Mouse (Mus musculus): Measurements from ENCODE around the gene Exoc3l. TPM values are rescaled to one million over a fixed set of nuclear protein-coding genes. Genes with fewer than 3 reads are reported as not detected.

The Exoc3l gene
- 16.0 and 20.2 TPM in 2 replicates for total RNA-seq (2021)
- long read RNA-seq, experiment 1, transcript Exoc3l-201 (14 exons, 2,497 nt), result major isoform, 15 of 51 reads
- long read RNA-seq, experiment 1, partial matches to known transcripts, result 8 of 51 reads
- long read RNA-seq, experiment 1, other reads (novel, unspliced or antisense), result 25 of 51 reads
- long read RNA-seq, experiment 2, transcript Exoc3l-201 (14 exons, 2,497 nt), result major isoform, 10 of 32 reads
- long read RNA-seq, experiment 2, partial matches to known transcripts, result 6 of 32 reads
- long read RNA-seq, experiment 2, other reads (novel, unspliced or antisense), result 12 of 32 reads

DNA sequence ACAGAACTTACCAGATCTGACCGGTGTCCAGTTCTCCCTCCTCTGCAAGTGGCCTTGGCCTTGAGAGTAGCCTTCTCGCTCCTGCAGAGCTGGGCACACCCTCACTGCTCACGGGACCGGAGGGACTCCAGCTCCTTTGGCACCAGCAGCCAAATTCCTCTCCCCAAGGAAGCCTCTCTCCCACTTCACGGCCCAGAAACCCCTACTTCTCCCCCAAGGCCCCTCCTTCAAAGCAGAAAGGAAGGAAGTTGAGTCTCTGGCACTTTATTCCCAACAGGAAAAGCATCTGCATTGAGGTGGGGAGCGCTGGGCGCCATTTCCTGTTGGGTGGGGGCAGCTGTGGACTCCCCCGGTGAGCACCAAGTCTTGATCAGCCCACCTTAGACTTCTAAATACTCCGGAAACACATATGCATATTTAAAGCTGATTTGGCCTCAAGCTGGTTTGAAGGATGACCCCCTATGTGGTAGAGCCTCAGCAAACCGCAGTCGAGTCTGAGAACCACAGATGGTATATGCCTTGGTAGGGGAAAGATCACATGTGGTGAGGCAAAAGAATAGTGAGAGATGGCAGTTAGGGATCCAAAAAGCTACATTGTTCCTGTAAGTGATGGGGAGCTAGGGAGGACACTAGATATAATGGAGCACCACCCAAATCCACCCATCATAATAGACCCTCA, at the start of gene Exoc3l:
Gene Exoc3l, minus strand, starts transcription at position 207 of the 679 bp plus-strand sequence.
- DNase-seq, result peak; percentile 80

DNA sequence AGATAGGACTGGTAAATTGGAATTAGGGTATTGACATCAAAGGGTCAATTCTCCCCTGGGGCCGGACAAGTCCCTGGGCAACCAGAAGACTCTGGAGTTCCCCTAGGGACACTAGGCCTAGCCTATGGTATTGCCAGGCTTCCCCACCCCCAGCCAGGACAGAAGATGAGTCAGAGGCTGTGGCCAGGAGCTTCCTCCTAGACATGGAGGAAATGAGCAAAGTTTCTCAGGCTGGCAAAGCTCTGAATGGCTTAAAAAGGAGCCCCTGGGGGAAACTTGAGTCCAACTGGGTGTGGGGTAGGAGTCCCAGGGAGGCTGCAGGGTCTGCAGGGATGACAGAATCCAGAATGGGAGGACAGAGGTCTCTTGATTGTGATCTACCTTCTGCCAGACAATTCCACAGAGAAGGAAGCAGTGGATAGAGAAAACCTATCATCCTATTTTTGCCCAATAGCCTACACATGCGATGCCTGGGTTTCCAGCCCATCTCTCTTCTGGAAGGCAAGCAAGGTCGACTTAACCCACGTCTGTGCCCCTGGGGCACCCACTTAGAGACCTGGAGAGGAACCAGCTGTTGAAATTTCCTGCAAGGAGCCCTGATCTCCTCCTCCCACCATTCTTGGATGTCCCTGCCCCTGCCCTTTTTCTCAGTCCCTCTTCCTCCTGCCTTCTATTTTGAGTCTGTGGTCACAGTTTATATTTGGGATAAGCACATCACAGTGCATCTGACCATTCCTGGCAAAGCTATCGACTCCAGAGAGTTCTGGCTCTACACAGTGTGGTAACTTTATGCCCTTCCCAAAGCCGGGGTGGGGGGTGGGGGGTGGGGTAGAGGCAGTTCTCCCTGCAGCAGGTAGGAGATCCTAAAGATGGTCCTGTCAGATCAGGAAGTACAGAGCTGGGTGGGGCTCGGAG, 49.4 kb upstream of the Exoc3l start:
- peak; percentile 69 for DNase-seq

DNA sequence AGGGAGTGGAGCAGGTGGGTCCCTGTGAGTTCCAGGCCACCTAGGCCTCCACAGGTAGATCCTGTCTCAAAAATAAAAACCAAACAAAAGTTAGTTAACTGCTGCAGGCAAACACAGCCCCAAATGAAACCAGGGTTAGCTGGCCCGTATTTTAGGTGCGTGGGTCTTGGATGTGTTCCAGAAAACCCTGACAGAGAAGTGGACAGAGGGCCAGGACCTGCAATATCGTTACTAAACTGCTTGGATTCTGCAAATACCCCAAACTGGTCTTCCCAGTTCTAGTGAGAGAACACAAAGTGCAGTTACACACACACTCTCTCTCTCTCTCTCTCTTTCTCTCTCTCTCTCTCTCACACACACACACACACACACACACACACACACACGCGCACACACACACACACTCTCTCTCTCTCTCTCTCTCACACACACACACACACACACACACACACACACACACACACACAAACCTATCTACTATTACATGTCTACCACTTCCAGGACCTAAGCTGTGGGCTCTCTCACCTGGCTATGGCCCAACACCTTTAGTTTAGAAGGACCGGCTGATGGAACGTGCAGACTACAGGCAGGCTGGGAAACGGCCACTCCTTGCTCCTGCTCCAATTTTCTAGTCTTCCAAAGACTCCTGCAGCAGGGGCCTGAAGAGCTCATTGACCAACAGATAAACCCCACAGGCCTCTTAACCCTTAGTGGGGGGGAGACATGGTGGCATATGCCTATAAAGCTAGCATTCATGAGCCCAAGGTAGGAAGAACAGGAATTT, 48.1 kb upstream of the Exoc3l start:
- DNase-seq, result no peak

DNA sequence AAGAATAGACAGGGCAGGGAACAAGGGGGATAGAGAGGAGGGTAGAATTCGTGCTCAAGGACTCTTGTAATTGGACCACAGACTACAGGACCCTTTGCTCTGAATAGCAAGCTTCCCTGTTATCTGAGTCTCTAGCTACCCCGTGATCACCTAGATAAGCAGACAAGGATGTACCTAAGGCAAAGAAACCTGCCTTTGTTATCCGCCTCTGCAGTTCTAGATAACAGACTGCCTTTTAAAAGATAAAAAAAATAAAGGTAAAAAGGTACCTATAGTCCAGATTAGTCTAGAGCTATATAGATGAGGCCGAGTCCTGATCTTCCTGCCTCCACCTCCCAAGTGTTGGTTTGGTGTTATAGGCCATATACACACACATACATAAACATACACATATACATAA, 46.9 kb upstream of the Exoc3l start:
- no peak for DNase-seq

DNA sequence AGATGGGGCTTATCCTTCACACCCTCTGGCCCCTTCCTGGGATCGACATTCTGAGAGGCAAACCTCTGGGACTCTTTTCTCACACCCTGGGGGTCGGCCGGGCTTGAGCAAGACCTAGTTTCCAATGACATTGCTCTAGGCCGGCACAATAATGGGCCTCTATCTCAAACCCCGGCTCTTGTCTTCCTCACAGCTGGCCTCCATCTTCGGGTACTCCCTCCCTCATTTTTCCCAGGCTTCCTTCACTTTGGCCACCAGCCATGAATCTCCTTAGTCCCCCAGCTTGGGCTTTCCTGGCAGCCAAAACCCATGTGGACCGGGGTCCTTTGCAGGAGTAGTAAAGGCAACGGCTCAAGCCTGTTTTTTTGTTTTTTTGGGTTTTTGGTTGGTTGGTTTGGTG, 45.5 kb upstream of the Exoc3l start:
- DNase-seq, result no peak

DNA sequence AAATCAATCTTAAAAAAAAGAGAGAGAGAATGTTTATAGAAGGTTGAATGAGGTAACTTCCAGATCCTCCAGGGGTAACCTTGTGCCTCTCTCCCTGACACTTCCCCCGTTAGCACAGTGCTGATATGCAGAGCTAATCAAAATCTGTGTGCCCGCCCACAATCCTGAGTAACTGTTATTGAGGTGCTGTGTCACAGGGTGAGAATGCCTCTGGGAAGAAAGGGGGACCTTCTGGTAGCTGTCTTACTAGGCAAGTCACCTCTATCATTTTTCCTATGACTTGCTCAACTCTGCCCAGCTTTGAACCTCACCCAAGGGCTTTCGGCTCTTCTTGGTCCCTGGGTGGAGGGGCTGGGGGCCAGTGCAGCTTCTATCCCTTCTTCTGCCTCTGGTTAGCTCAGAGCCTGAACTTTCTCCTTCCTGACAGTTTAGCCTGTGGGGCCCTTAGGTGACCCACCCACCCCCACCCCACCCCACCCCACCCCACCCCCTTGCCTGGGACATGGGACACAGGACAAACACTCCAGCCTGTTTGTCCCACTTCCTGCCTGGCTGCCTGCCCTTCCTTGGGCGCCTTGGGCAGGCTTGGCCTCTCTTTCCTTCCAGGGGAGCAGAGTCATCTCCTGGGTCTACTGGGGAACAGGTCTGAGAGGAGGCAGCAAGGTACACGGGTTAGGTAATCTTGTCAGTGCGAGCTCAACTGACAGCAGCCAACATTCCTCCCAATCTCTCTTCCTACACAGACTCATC, 44.2 kb upstream of the Exoc3l start:
- peak; percentile 56 for DNase-seq

DNA sequence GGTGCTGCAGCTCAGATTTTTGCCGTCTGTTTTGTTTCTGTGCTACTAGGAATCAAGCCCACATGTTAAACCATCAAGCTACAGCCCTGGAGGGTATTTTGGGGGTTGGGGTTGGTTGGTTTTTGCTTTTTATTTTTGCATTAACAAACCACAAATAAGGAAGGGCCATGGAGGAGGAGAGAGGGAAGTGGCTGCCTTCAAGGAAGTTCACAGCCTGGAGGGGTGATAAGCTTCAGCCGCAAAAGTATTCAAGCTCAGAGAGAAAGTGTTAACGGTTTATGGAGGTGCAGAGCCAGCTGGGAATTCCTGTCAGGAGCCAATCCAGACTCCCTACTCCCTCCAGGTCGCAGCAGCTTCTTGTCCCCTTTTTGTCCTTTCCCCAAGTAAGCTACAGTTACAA, 43.1 kb upstream of the Exoc3l start:
- DNase-seq, result no peak

DNA sequence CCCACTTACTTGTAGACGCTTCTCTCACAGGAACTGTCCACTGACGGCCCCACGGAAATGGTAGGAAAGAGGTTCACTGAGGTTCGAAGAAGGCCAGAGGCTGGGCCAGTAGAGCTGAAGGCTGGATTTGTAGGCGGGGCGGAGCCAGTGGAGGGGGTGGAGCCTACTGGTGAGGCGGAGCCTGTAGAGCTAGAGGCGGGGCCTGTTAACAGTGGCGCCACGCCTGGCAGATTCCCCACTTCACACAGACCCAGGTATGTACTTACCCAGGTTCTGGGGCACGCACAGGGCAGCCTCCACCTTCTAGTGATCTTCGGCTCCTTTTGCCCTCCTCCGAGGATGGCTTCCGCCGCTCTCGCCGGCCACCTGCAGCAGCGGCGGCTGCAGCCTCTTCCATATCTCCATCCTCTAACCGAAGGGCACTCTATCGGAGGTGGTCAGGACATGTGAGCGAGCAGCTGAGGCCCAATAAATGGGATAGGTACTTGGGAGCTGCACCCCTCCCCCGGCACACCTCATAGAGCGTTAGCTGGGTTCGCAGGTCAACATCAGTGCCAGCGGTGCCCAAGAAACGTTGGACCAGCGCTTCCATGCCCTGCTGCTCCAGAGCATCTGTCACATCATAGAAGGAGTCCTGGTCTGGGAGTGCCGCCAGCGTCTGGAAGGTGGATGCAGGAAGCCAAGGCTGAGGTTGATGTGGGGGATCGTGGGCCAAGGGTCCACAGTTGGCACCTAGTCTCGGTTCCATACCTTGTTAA, 40.7 kb upstream of the Exoc3l start:
- no peak for DNase-seq

DNA sequence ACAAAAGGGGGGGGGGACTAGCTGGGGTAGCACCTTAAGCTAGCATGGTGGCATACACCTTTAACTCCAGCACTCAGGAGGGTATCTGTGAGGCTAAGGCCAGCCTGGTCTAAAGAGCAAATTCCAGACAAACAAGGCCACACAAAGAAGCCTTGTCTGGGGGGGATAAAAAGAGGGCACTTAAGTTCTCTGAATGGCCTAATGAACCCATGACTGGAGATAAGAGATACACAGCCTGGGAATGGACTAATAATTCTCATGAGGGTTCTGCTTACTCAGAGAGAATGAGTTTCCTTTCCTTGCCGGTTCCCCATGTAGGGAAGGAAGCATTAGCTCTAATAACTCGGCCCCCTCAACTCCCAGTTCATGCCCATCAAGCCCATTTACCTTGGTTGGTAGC, 36.6 kb upstream of the Exoc3l start:
- no peak for DNase-seq

DNA sequence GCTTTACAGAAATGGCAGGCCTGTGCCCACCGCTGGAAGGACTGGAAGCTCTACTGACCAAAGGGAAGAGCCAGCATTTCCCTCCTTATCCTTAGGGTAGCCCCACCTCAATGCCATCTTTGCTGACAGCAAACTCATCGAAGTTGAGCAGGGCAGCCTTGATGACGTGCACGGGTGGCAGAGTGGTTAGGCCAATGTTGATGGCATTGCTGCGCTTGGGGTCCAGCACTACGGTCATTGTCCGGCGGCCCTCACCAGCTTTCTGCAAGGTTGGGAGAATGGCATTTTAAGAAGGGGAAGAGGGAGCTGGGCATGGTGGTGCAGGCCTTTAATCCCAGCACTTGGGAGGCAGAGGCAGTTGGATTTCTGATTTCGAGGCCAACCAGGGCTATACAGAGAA, 36.0 kb upstream of the Exoc3l start:
- no peak for DNase-seq

DNA sequence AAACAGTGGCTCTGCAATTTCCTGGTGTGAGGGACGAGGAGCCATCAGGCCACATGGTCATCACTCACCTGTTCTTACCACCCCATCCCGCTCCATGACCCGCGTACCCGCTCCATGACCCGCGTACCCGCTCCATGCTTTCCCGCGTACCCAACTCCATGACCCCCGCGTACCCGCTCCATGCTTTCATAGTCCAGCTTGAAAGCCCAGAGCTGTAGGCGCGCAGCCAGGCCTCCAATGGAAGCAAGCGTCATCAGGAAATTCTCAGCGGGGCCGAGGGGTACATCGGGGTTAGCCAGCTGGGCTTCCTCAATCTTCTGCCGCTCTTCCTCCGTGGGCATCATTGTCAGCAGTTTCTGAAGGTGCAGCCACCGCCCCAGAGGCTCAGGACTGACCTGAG, 35.6 kb upstream of the Exoc3l start:
- no peak for DNase-seq

DNA sequence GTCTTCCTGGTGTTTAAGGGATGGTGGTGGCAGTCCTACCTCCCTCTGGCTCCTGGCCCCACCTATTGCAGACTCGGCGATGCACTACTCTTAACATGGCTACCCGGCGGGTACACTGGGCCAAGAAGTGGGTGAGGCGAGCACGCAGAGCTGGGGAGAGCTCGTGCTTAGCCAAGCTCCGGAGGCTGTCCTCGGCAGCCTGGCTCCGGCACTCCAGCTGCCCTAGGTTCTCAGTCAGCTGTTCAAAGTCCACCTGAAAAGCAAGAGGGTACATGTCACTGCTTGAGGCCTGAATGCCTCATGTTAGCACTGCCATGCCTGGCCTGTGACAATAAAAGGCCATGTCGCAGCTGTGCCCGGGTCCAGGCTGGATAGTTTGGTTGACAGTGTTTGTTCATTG, 34.4 kb upstream of the Exoc3l start:
- DNase-seq, result no peak

DNA sequence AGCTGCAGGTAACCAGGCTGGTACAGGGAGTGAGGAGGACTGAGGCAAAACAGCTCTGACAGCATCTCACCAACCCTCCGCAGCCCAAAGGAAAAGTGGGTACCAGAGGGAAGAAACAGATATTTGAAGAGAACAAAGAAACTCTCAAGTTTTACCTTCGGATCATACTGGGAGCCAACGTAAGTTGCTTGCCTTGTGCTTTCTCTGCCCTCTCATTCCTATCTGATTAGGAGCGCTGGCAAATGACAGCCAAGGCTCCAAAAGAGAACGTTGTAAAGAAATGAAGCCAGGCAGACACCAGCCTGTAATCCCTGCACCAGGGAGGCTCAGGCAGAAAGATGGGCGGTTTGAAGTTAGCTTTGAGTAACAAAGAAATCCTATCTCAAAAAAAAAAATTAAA, 31.1 kb upstream of the Exoc3l start:
- no peak for DNase-seq

DNA sequence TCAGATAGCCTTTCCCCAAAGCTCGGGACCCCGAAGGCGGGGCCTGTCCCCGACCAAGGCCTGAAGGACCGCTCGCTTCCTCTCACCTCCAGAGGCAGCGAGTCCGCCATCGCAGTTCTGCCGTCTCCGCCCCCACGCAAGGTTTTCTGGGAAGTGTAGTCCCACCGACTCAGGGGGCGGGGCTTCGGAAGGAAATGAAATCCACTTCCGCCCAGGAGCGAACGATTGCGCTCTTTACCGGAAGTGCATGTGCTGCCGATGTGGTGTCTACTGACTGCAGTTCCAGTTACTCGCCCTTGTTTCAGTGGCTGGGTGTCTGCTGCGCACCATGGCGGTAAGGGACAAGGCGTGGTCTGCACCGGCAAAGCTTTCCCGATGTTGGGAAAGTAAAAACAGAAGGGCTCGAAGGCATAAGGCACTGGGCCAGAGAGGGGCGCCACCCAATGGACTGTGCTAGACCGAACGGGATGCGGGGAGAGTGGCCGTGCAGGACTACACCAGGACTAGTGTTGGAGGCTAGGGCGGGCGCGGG, 30.3 kb upstream of the Exoc3l start, which contains the start of the genes Lrrc29 and Tmem208:
Gene Lrrc29, minus strand, starts transcription at position 138 of the 532 bp plus-strand sequence.
Gene Tmem208, plus strand, starts transcription at position 214 of the 532 bp plus-strand sequence.
- peak; percentile 98 for DNase-seq

DNA sequence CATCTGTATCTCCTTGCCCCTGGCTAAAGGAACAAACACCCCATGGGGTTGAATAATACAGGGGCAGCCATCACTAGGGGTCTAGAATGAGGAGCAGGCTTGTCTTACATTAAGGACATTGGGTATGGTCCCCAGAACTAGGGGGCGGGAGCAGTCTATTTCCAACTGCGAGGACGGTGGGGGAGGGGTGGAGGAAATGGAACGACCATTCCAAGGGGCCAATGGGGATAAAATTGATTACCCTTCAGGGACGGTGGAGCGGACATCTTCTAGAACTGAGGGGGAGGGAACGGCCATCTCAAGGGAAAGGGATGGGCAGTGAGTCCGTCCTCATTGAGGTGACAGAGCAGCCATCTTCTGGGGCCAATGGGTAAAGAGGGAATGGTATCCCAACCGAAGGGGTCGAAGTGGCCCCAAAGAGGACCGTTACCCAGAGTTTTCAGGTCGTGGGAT, 29.8 kb upstream of the Exoc3l start:
- DNase-seq, result no peak

DNA sequence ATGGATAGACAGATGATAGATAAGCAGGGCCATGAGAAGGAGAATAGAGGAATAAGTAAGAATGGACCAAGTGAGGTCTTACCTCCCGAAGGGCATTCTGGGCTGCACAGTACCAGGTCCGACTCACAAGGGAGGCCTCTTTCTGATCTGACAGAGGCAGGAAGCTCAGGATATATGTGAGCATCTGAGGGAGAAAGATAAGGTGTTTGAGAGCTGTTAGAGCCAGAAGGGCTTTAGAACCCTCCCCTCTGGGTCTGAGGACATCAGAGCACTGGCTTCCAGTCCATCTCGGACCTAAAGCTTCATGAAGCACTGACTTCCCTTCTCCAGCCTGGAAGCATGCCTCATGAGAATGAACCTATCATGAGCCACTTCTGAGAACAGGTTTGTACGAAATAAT, 27.3 kb upstream of the Exoc3l start:
- no peak for DNase-seq

DNA sequence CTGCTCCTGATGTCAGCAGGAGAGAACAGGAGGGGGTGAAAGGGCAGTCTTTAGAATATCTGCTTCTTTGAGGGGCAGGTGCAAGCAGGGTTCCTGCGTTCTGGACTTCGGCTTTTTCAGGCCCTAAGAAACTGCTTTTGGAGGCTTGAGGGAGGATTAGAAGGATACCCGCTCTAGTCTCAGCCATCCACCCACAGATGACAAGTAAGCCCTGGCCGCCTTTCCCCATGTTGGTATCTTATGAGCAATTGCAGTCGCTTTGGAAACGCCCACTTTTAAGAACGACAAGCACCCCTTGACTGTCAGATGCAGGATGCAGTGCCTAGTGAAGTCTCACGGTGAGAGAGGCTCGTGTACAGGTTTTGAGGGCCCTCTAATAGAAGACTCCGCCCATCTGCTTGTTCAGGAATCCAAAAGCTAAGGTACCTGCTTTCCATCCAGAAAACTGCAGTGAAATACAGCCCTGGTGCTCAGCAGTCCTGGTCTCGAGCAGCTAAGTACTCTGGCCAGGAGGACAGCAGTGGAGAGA, 22.8 kb upstream of the Exoc3l start:
- DNase-seq, result no peak

DNA sequence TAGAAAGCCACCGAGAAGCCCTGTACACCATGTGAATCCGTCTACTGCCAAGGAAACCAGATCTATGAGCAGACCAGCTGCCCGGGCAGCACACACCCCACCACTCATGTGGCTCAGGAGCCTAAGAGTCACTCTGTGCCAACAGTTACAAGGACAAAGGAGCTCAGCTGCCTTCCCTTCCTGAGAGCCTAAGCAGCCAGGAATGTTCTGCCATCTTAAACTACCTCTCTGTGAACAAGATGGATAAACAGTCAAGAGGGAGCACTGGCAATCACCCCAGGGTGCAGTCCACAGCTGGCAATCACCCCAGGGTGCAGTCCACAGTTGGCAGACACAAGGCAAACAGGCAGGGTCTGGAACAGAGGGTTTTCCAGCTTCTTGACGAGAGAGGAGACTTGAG, 22.0 kb upstream of the Exoc3l start:
- DNase-seq, result no peak

DNA sequence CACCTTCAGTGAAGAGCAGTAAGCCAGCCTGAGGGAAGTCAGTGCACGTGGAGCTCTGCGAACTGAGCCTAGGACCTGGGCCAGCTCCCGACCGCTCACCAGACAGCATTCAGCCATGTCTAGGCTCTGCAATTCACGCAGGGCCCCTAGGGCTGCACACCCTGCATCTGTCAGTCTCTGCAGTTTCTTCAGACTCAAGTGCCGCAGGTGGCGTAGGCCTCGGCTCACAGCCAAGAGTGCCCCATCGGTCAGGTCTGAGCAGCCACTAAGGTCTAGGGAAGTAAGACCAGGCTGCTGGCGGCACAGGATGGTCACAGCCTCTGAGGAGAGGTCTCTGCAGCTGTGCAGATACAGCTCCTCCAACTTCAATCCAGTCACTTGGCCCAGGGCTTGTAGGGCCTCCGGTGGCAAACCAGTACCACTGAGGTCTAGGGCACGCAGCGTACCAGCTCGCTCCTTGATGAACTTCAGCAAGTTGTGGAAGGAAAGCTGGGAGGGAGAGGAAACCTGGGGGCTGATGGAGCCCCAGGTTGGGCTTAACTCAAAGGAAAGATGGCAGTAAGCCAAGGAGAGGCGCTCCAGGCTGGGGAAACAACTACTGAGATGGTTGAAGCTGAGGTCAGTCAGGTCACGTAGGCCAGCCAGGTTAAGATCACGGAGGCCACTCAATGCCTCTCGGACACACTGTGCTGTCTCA, 19.3 kb upstream of the Exoc3l start:
- no peak for DNase-seq

Measured in adrenal gland, postnatal 14 days (tissue).